Mouse (Mus musculus): ENCODE results near the gene Ano5. TPM values are rescaled to one million over a fixed set of nuclear protein-coding genes. Genes with fewer than 3 reads are reported as not detected.

The Ano5 gene
- polyA plus RNA-seq, 1 experiment from 2014 or later, result 2.4 TPM

DNA sequence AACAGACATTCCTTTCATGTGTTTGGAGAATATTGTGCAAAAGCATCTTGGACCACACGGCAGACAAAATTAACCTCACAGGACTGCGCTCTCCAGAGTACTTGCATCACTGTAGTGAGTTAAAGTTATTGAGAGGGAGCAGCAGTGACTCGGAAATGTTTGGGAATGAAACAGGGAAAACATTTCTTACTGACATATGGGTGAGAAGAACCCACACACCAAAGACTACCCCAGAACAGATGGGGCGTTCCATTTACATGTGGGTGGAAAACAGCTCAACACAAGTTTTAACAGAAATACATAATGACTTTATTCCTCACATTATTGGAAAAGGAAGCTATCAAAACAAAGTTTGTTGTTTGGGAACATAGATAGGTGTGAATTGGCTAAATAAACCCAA lies 89.2 kb downstream of the Ano5 start:
- 75% methylated on average over 4 of the region's 4 CpGs for WGBS
- no peak for TF ChIP-seq CTCF (IDR thresholded peaks at IDR 0.05; ENCODE audit: low read depth)

DNA sequence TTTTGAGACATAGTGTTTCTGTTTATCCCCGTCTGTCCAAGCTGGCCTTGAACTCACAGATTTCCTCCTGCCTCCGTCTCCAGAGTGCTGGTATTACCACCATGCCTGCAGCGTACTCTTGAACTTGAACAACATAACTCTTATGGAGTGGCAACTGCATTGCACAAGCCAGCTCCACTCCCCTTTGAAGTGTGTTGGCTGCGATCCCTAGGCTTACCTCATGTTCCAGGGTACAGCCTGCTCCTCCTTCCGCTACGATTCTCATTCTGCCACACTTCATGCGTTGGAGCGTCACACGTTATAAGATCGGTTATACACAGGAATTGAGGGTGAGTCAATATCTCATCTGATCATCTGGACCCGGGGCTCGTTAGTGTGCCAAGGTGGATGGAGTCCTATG lies 92.9 kb downstream of the Ano5 start:
- Histone ChIP-seq H3K4me3 (replicated peaks; ENCODE audit: low read depth, low read length) (no peak overlapping the region), H3K27me3 (ENCODE audit: insufficient read depth, low read length) (no peaks in the 10 kb centered on the region), H3K9ac (ENCODE audit: low read depth, low read length) (no peak overlapping the region), H3K27ac (no peak overlapping the region), H3K4me1 (replicated peaks; ENCODE audit: insufficient read depth, low read length) (no peaks in the 10 kb centered on the region), H3K36me3 (ENCODE audit: insufficient read depth, low read length) (no peaks in the 10 kb centered on the region), H3K4me2 (ENCODE audit: low read length) (no peak overlapping the region), H3K9me3 (replicated peaks; ENCODE audit: low read length) (no peaks in the 10 kb centered on the region)
- ATAC-seq (replicated peaks; ENCODE audit: low FRiP score, low read depth) (no peak), DNase-seq (ENCODE audit: low spot score) (no peak)
- 80% methylated on average over 12 of the region's 12 CpGs for WGBS
- no peak for TF ChIP-seq CTCF (IDR thresholded peaks at IDR 0.05; ENCODE audit: low read depth)

More for the DNA sequence above, 89.2 kb downstream of the Ano5 start:
- no peaks in the 10 kb centered on the region for H3K36me3 ChIP-seq (ENCODE audit: insufficient read depth, low read length)
- no peak overlapping the region for H3K27ac ChIP-seq
- H3K9me3 ChIP-seq (replicated peaks; ENCODE audit: low read length), result no peaks in the 10 kb centered on the region
- H3K9ac ChIP-seq (ENCODE audit: low read depth, low read length), result no peak overlapping the region
- H3K4me3 ChIP-seq (replicated peaks; ENCODE audit: low read depth, low read length), result no peak overlapping the region
- H3K4me2 ChIP-seq (ENCODE audit: low read length), result no peak overlapping the region
- ATAC-seq (replicated peaks; ENCODE audit: low FRiP score, low read depth), result no peak
- H3K27me3 ChIP-seq (ENCODE audit: insufficient read depth, low read length), result no peaks in the 10 kb centered on the region
- H3K4me1 ChIP-seq (replicated peaks; ENCODE audit: insufficient read depth, low read length), result no peaks in the 10 kb centered on the region
- DNase-seq (ENCODE audit: low spot score), result no peak

DNA sequence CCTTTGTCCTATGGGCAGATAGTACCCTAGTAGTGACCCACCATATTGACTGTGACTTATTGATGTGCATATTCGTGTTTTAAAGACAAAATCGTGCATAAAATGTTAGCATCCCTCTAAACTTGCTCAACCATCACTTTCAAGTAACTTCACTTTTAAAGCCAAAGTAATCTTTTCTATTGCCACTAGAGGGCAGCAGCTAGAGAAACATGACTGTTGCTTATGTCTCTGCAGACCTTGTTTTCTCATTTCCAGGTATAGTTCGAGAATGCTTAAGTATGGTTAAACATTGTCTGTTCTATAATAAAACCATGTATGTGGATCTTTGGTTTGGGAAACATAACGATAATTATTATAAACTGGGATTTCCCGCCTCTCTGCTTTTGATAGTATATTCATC lies 103.6 kb downstream of the Ano5 start:
- ATAC-seq (replicated peaks; ENCODE audit: low FRiP score, low read depth) (no peak), DNase-seq (ENCODE audit: low spot score) (peak; percentile 60)
- 38% methylated on average over 5 of the region's 5 CpGs for WGBS
- Histone ChIP-seq H3K27ac (no peak overlapping the region), H3K4me3 (replicated peaks; ENCODE audit: low read depth, low read length) (no peak overlapping the region), H3K9me3 (replicated peaks; ENCODE audit: low read length) (no peaks in the 10 kb centered on the region), H3K4me1 (replicated peaks; ENCODE audit: insufficient read depth, low read length) (no peaks in the 10 kb centered on the region), H3K4me2 (ENCODE audit: low read length) (no peak overlapping the region), H3K27me3 (ENCODE audit: insufficient read depth, low read length) (no peaks in the 10 kb centered on the region), H3K36me3 (ENCODE audit: insufficient read depth, low read length) (no peaks in the 10 kb centered on the region), H3K9ac (ENCODE audit: low read depth, low read length) (no peak overlapping the region)
- peak; percentile 76 for TF ChIP-seq CTCF (IDR thresholded peaks at IDR 0.05; ENCODE audit: low read depth)

DNA sequence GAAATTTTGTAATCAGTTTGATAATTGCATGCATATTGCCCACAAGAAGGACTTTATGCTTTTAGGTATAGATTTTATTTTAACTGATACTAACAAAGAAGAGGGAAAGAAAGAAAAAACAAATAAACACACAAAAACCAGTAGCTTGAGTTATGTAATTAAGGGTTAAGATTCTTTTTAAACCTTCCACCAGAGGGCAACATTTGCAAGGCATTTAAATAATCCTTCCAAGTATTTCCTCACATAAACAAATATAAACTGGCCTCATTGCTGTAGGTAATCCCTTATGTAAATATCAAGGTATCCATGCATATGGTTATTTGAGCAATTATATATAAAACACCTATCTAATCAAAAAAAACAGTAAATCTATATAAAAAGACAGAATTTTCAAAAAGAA lies 107.1 kb downstream of the Ano5 start:
- peak; percentile 79 for TF ChIP-seq CTCF (IDR thresholded peaks at IDR 0.05; ENCODE audit: low read depth)
- Histone ChIP-seq H3K4me2 (ENCODE audit: low read length) (no peak overlapping the region), H3K27ac (no peak overlapping the region), H3K9me3 (replicated peaks; ENCODE audit: low read length) (no peaks in the 10 kb centered on the region), H3K27me3 (ENCODE audit: insufficient read depth, low read length) (peaks cover 14% of the 10 kb centered on the region), H3K4me3 (replicated peaks; ENCODE audit: low read depth, low read length) (no peak overlapping the region), H3K4me1 (replicated peaks; ENCODE audit: insufficient read depth, low read length) (no peaks in the 10 kb centered on the region), H3K9ac (ENCODE audit: low read depth, low read length) (no peak overlapping the region), H3K36me3 (ENCODE audit: insufficient read depth, low read length) (no peaks in the 10 kb centered on the region)
- ATAC-seq (replicated peaks; ENCODE audit: low FRiP score, low read depth) (no peak), DNase-seq (ENCODE audit: low spot score) (peak; percentile 77)

DNA sequence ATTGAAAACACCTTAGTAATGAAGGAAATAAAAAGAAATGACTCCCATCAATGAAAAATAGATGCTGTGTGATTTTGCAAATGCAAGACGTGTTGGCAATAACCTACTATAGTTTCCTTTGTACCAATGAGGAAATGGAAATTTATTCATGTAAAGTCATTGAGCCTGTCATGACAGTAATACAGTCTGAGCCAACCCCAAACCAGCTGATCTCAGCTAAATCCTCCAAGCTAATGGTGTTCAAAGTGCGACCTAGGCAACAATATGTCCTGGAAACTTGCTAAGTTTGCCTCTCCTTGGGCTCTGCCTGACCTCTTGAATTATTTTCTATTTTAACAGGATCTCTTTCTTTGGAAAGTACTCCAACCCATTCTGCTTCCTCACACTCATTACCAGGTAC lies 107.6 kb downstream of the Ano5 start:
- Histone ChIP-seq H3K9me3 (replicated peaks; ENCODE audit: low read length) (no peaks in the 10 kb centered on the region), H3K4me1 (replicated peaks; ENCODE audit: insufficient read depth, low read length) (no peaks in the 10 kb centered on the region), H3K36me3 (ENCODE audit: insufficient read depth, low read length) (no peaks in the 10 kb centered on the region), H3K27ac (no peak overlapping the region), H3K9ac (ENCODE audit: low read depth, low read length) (no peak overlapping the region), H3K27me3 (ENCODE audit: insufficient read depth, low read length) (peaks cover 15% of the 10 kb centered on the region), H3K4me3 (replicated peaks; ENCODE audit: low read depth, low read length) (no peak overlapping the region), H3K4me2 (ENCODE audit: low read length) (no peak overlapping the region)
- 39% methylated on average over 2 of the region's 2 CpGs for WGBS
- DNase-seq (ENCODE audit: low spot score), result no peak
- no peak for ATAC-seq (replicated peaks; ENCODE audit: low FRiP score, low read depth)
- no peak for TF ChIP-seq CTCF (IDR thresholded peaks at IDR 0.05; ENCODE audit: low read depth)

DNA sequence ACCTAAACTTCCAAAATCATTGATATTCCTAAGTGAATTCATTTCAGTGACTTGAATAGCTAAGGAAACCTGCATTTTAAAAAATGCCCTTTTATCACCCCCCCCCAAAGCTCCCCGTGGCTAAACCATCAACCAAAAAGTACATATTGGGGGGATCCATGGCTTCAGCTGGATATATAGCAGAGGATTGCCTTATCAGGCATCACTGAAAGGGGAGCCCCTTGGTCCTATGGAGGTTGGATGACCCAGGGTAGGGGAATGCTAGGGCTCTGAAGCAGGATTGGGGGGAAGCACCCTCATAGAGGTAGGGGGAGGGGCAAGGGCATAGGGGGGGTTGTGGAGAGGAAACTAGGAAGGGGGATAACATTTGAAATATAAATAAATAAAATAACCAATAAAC lies 109.1 kb downstream of the Ano5 start:
- DNase-seq (ENCODE audit: low spot score) (no peak), ATAC-seq (replicated peaks; ENCODE audit: low FRiP score, low read depth) (no peak)
- WGBS, result 38% methylated on average over 1 of the region's 1 CpGs
- no peaks in the 10 kb centered on the region for H3K36me3 ChIP-seq (ENCODE audit: insufficient read depth, low read length)
- H3K4me1 ChIP-seq (replicated peaks; ENCODE audit: insufficient read depth, low read length), result no peaks in the 10 kb centered on the region
- no peak for TF ChIP-seq CTCF (IDR thresholded peaks at IDR 0.05; ENCODE audit: low read depth)
- H3K27ac ChIP-seq, result no peak overlapping the region
- no peak overlapping the region for H3K9ac ChIP-seq (ENCODE audit: low read depth, low read length)
- no peak overlapping the region for H3K4me2 ChIP-seq (ENCODE audit: low read length)
- no peak overlapping the region for H3K4me3 ChIP-seq (replicated peaks; ENCODE audit: low read depth, low read length)
- no peaks in the 10 kb centered on the region for H3K9me3 ChIP-seq (replicated peaks; ENCODE audit: low read length)
- H3K27me3 ChIP-seq (ENCODE audit: insufficient read depth, low read length), result peaks cover 30% of the 10 kb centered on the region

DNA sequence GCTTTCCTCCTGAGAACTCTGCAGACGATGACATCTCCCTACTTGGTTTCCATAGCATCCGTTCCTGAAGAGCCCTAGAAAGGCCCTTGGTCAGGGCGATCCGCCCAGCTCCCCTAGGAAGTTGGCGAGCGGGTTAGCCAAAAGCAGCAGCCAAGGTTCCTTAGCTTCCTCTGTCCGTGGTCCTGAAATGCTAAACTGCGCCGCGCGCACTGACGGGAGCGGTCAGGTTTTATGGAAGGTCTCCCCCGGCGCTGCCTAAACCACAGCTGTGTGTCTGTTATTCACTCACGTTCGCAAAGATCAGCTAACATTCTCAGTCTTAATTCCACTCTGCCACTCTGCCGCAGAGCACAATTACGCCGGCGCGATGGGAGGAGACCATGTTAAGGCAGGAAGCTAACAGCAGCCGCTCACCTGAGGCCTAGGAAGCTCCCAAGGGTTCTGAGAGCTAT lies 110.9 kb downstream of the Ano5 start, which contains the start of gene Slc17a6:
TSS of gene Slc17a6 (plus strand) at position 313 of the 452 bp plus-strand sequence.
- Histone ChIP-seq H3K27ac (no peak within 1 kb of the TSS), H3K36me3 (ENCODE audit: insufficient read depth, low read length) (no peaks in the 10 kb centered on the region), H3K4me3 (replicated peaks; ENCODE audit: low read depth, low read length) (no peak within 1 kb of the TSS), H3K4me2 (ENCODE audit: low read length) (no peak within 1 kb of the TSS), H3K4me1 (replicated peaks; ENCODE audit: insufficient read depth, low read length) (no peaks in the 10 kb centered on the region), H3K9ac (ENCODE audit: low read depth, low read length) (no peak within 1 kb of the TSS), H3K9me3 (replicated peaks; ENCODE audit: low read length) (no peaks in the 10 kb centered on the region), H3K27me3 (ENCODE audit: insufficient read depth, low read length) (peaks cover 48% of the 10 kb centered on the region)
- under 1% methylated on average over 23 of the region's 23 CpGs for WGBS
- TF ChIP-seq CTCF (IDR thresholded peaks at IDR 0.05; ENCODE audit: low read depth), result no peak
- no peak; the same call in 1 of the 2 replicates for ATAC-seq (replicated peaks; ENCODE audit: low FRiP score, low read depth)
- peak; percentile 85 for DNase-seq (ENCODE audit: low spot score)

All from kidney, postnatal 0 days (tissue).